Comparison of ENCODE assay signal across 29 mouse cellular contexts in genomic region chr15:98802926-98803325, GRCm38 (mm10). TPM values are rescaled to one million over a fixed set of nuclear protein-coding genes. Genes with fewer than 3 reads are reported as not detected.
A peak's percentile ranks its signal among the peaks of the same experiment; 100 is the strongest.
DNase-seq lines count a peak whose midpoint lies in the region; ATAC-seq and TF ChIP-seq lines count a peak whose summit lies in the region.
"Had no signal": no experiment of that assay in that cellular context is flagged by ENCODE, and none has a peak within 500 bp of the region (broad histone marks: within the 10 kb centered on the region; RNA-seq: fewer than 3 reads in every experiment).

No protein-coding gene starts in this region.

- peaks cover 100% of the 10 kb centered on the region for H3K27me3 ChIP-seq in hindbrain, embryonic 12.5 days
- H3K27me3 ChIP-seq in hindbrain, embryonic 14.5 days (ENCODE audit: control insufficient read depth, insufficient read depth, low read length), result peaks cover 99% of the 10 kb centered on the region
- peaks cover 25% of the 10 kb centered on the region for H3K27me3 ChIP-seq in liver, adult 2 months (ENCODE audit: control insufficient read depth, insufficient read depth, low read length)
- H3K27me3 ChIP-seq in liver, postnatal 0 days (ENCODE audit: insufficient read depth, low read length), result peaks cover 98% of the 10 kb centered on the region
- peaks cover 97% of the 10 kb centered on the region for H3K27me3 ChIP-seq in E14TG2a.4 (ENCODE audit: insufficient read depth, low read length)
- H3K27me3 ChIP-seq in embryonic facial prominence, embryonic 10.5 days (replicated peaks; ENCODE audit: low read depth, poor library complexity, severe bottlenecking), result peaks cover 100% of the 10 kb centered on the region

- H3K9ac ChIP-seq in hindbrain, embryonic 12.5 days, result 0 out of 2 replicates have a peak overlapping the region, but pooled peaks have one; percentile 23
- no peak overlapping the region for H3K9ac ChIP-seq in hindbrain, embryonic 14.5 days
- no peak overlapping the region for H3K9ac ChIP-seq in liver, adult 2 months (ENCODE audit: low read depth, low read length)
- no peak overlapping the region for H3K9ac ChIP-seq in liver, postnatal 0 days (replicated peaks)
- H3K9ac ChIP-seq: embryonic facial prominence, embryonic 15.5 days; limb, embryonic 15.5 days; lung, embryonic 14.5 days; midbrain, embryonic 13.5 days; stomach, embryonic 15.5 days had no signal

- WGBS in hindbrain, embryonic 12.5 days, result 3% methylated on average over 8 of the region's 8 CpGs
- WGBS in hindbrain, embryonic 14.5 days, result 4% methylated on average over 8 of the region's 8 CpGs
- 7% methylated on average over 8 of the region's 8 CpGs for WGBS in liver, adult 2 months
- 7% methylated on average over 8 of the region's 8 CpGs for whole genome bisulfite sequencing in liver, postnatal 0 days (ENCODE audit: insufficient replicate concordance)
- 3% methylated on average over 8 of the region's 8 CpGs for WGBS in embryonic facial prominence, embryonic 10.5 days

- TF ChIP-seq EP300 in liver, postnatal 0 days (IDR thresholded peaks at IDR 0.05; ENCODE audit: low read depth), result no peak

- no peaks in the 10 kb centered on the region for H3K9me3 ChIP-seq in hindbrain, embryonic 12.5 days (replicated peaks)
- H3K9me3 ChIP-seq in hindbrain, embryonic 14.5 days (ENCODE audit: control insufficient read depth, low read length), result no peaks in the 10 kb centered on the region
- H3K9me3 ChIP-seq in liver, postnatal 0 days (ENCODE audit: low read length), result no peaks in the 10 kb centered on the region
- no peaks in the 10 kb centered on the region for H3K9me3 ChIP-seq in E14TG2a.4 (ENCODE audit: low read length)
- no peaks in the 10 kb centered on the region for H3K9me3 ChIP-seq in embryonic facial prominence, embryonic 10.5 days
- H3K9me3 ChIP-seq: embryonic facial prominence, embryonic 15.5 days; limb, embryonic 15.5 days; midbrain, embryonic 13.5 days; stomach, embryonic 15.5 days had no signal

- TF ChIP-seq POLR2A in liver, adult 2 months (IDR thresholded peaks at IDR 0.05; ENCODE audit: extremely low read depth, insufficient read depth, low read length), result no peak

- H3K4me3 ChIP-seq in hindbrain, embryonic 12.5 days, result no peak overlapping the region
- no peak overlapping the region for H3K4me3 ChIP-seq in hindbrain, embryonic 14.5 days (replicated peaks; ENCODE audit: low read length)
- H3K4me3 ChIP-seq in liver, adult 2 months (ENCODE audit: insufficient read depth, low read depth, low read length), result no peak overlapping the region
- no peak overlapping the region for H3K4me3 ChIP-seq in liver, postnatal 0 days (ENCODE audit: low read depth, low read length)
- 0 out of 2 replicates have a peak overlapping the region, but pooled peaks have one; percentile 37 for H3K4me3 ChIP-seq in E14TG2a.4 (replicated peaks; ENCODE audit: low read length)
- H3K4me3 ChIP-seq in embryonic facial prominence, embryonic 10.5 days, result peak overlapping the region; percentile 32
- H3K4me3 ChIP-seq: limb, embryonic 15.5 days; midbrain, embryonic 13.5 days; myocyte had no signal

- no peak for ATAC-seq in hindbrain, embryonic 12.5 days (ENCODE audit: low FRiP score)
- ATAC-seq in hindbrain, embryonic 14.5 days (ENCODE audit: low FRiP score), result no peak
- no peak for ATAC-seq in liver, postnatal 0 days
- ATAC-seq: activated CD4-positive, CD25-positive, alpha-beta regulatory T cell, adult 4 months; forebrain, embryonic 16.5 days; midbrain, embryonic 13.5 days had no signal

- peaks cover 46% of the 10 kb centered on the region for H3K4me1 ChIP-seq in hindbrain, embryonic 12.5 days
- H3K4me1 ChIP-seq in hindbrain, embryonic 14.5 days (replicated peaks; ENCODE audit: control insufficient read depth, insufficient read depth, low read length), result peaks cover 19% of the 10 kb centered on the region
- H3K4me1 ChIP-seq in liver, adult 2 months (ENCODE audit: control insufficient read depth, insufficient read depth, low read length), result peaks cover 2% of the 10 kb centered on the region; the same call in 1 of the 2 replicates
- peaks cover 25% of the 10 kb centered on the region for H3K4me1 ChIP-seq in liver, postnatal 0 days (ENCODE audit: insufficient read depth)
- peaks cover 55% of the 10 kb centered on the region for H3K4me1 ChIP-seq in E14TG2a.4 (replicated peaks; ENCODE audit: low read depth, low read length)
- H3K4me1 ChIP-seq in embryonic facial prominence, embryonic 10.5 days, result peaks cover 59% of the 10 kb centered on the region

- H3K27ac ChIP-seq in hindbrain, embryonic 12.5 days, result no peak overlapping the region
- H3K27ac ChIP-seq in hindbrain, embryonic 14.5 days, result no peak overlapping the region
- no peak overlapping the region for H3K27ac ChIP-seq in liver, adult 2 months (replicated peaks; ENCODE audit: insufficient read depth, low read depth, low read length)
- no peak overlapping the region for H3K27ac ChIP-seq in liver, postnatal 0 days (ENCODE audit: low read depth)
- H3K27ac ChIP-seq in embryonic facial prominence, embryonic 10.5 days (replicated peaks), result no peak overlapping the region
- H3K27ac ChIP-seq: embryonic facial prominence, embryonic 15.5 days; limb, embryonic 15.5 days; midbrain, embryonic 13.5 days; stomach, embryonic 15.5 days had no signal

- no peak for DNase-seq in hindbrain, embryonic 14.5 days (ENCODE audit: low spot score)
- peak; percentile 84 for DNase-seq in liver, adult 2 months (ENCODE audit: extremely low read depth, low read depth, low spot score)
- DNase-seq in liver, postnatal 0 days, result no peak
- DNase-seq in embryonic facial prominence, embryonic 10.5 days (ENCODE audit: low spot score), result no peak
- no peak for DNase-seq in cerebellum, adult 11 months
- DNase-seq in layer of hippocampus, adult 8-10 months (ENCODE audit: low spot score in 2 of 2), result no peak
- DNase-seq: adrenal gland, postnatal 25 days; cerebellum, adult 11-12 months; cerebellum, postnatal 14 days; gastrocnemius, postnatal 36 days; layer of hippocampus, postnatal 36 days; lung, embryonic 14.5 days; lung, postnatal 36 days; right cerebral cortex, postnatal 25 days; thymus, adult 2 months had no signal

- no peak for TF ChIP-seq CTCF in liver, adult 2 months (IDR thresholded peaks at IDR 0.05; ENCODE audit: low read depth, low read length)
- no peak for TF ChIP-seq CTCF in liver, postnatal 0 days (IDR thresholded peaks at IDR 0.05; ENCODE audit: low read depth)
- no peak for TF ChIP-seq CTCF in E14TG2a.4 (conservative IDR thresholded peaks at IDR 0.05; ENCODE audit: low read length)

- H3K36me3 ChIP-seq in hindbrain, embryonic 12.5 days, result no peaks in the 10 kb centered on the region
- no peaks in the 10 kb centered on the region for H3K36me3 ChIP-seq in hindbrain, embryonic 14.5 days (replicated peaks; ENCODE audit: control insufficient read depth, insufficient read depth)
- H3K36me3 ChIP-seq in liver, adult 2 months (ENCODE audit: control insufficient read depth, insufficient read depth, low read length), result no peaks in the 10 kb centered on the region
- H3K36me3 ChIP-seq in liver, postnatal 0 days (replicated peaks; ENCODE audit: insufficient read depth, low read length), result no peaks in the 10 kb centered on the region
- H3K36me3 ChIP-seq in E14TG2a.4 (ENCODE audit: insufficient read depth, low read length), result no peaks in the 10 kb centered on the region
- H3K36me3 ChIP-seq in embryonic facial prominence, embryonic 10.5 days (replicated peaks), result no peaks in the 10 kb centered on the region
- H3K36me3 ChIP-seq: embryonic facial prominence, embryonic 15.5 days; limb, embryonic 15.5 days; midbrain, embryonic 13.5 days; stomach, embryonic 15.5 days had no signal

- no peaks in the 10 kb centered on the region for H3K79me2 ChIP-seq in liver, adult 2 months (ENCODE audit: control insufficient read depth, insufficient read depth, low read length)

- no peak overlapping the region for H3K4me2 ChIP-seq in hindbrain, embryonic 12.5 days (replicated peaks)
- no peak overlapping the region for H3K4me2 ChIP-seq in hindbrain, embryonic 14.5 days (replicated peaks)
- no peak overlapping the region for H3K4me2 ChIP-seq in liver, postnatal 0 days (ENCODE audit: low read depth, low read length)
- H3K4me2 ChIP-seq: embryonic facial prominence, embryonic 15.5 days; heart, embryonic 11.5 days; limb, embryonic 15.5 days; midbrain, embryonic 13.5 days; stomach, embryonic 15.5 days had no signal

RNA-seq across cellular contexts. Expression of gene Ddn, which starts 6.4 kb away (rescaled TPM):
- polyA plus RNA-seq in hindbrain, embryonic 12.5 days (2016; fragmentation: Nextera tagmentation; extraction: Ambion mirVana), result 0.56 and 0.65 TPM in 2 replicates
- polyA plus RNA-seq in hindbrain, embryonic 14.5 days (2014; fragmentation: Nextera tagmentation; extraction: Ambion mirVana), result 0.59 and 0.64 TPM in 2 replicates
- 0.13 TPM in 1 of 2 replicates, not detected in the other for total RNA-seq in liver, adult 2 months (2014; rRNA removed)
- polyA plus RNA-seq in liver, adult 2 months (2012; rRNA removed), result not detected in 2 replicates
- not detected in 2 replicates for polyA plus RNA-seq in liver, postnatal 0 days (2015; fragmentation: Nextera tagmentation; extraction: Ambion mirVana)
- not detected in 2 replicates for polyA plus RNA-seq in embryonic facial prominence, embryonic 10.5 days (2016; fragmentation: Nextera tagmentation; extraction: Ambion mirVana)
- 1,000 to 10,000 TPM; 1,258 to 1,383 (median 1,345) TPM for total RNA-seq in layer of hippocampus, adult 8-10 months (2022)
- polyA plus RNA-seq: activated CD4-positive, CD25-positive, alpha-beta regulatory T cell, adult 4 months; stomach, embryonic 15.5 days had no signal

RNA-seq across cellular contexts. Expression of gene Wnt1, which starts 13.3 kb away (rescaled TPM):
- 8.4 and 8.6 TPM in 2 replicates for polyA plus RNA-seq in hindbrain, embryonic 12.5 days (2016; fragmentation: Nextera tagmentation; extraction: Ambion mirVana)
- 1.9 and 2.1 TPM in 2 replicates for polyA plus RNA-seq in hindbrain, embryonic 14.5 days (2014; fragmentation: Nextera tagmentation; extraction: Ambion mirVana)
- not detected in 2 replicates for total RNA-seq in liver, adult 2 months (2014; rRNA removed)
- not detected in 2 replicates for polyA plus RNA-seq in liver, adult 2 months (2012; rRNA removed)
- polyA plus RNA-seq in liver, postnatal 0 days (2015; fragmentation: Nextera tagmentation; extraction: Ambion mirVana), result not detected in 2 replicates
- 1.0 and 1.5 TPM in 2 replicates for polyA plus RNA-seq in embryonic facial prominence, embryonic 10.5 days (2016; fragmentation: Nextera tagmentation; extraction: Ambion mirVana)
- not detected for total RNA-seq in layer of hippocampus, adult 8-10 months (2022)
- total RNA-seq: adrenal gland, postnatal 25 days; ES-E14; gastrocnemius, postnatal 36 days; heart, postnatal 25 days; layer of hippocampus, postnatal 36 days; left cerebral cortex, postnatal 36 days; neutrophil, adult 5-6 weeks had no signal
- polyA plus RNA-seq: activated CD4-positive, CD25-positive, alpha-beta regulatory T cell, adult 4 months; embryonic facial prominence, embryonic 15.5 days; heart, embryonic 11.5 days; lung, embryonic 14.5 days; stomach, embryonic 15.5 days had no signal

RNA-seq across cellular contexts. Expression of gene Wnt10b, which starts 25.0 kb away (rescaled TPM):
- polyA plus RNA-seq in hindbrain, embryonic 12.5 days (2016; fragmentation: Nextera tagmentation; extraction: Ambion mirVana), result 0.59 and 0.91 TPM in 2 replicates
- not detected in 2 replicates for polyA plus RNA-seq in hindbrain, embryonic 14.5 days (2014; fragmentation: Nextera tagmentation; extraction: Ambion mirVana)
- 0.47 TPM in 1 of 2 replicates, not detected in the other for total RNA-seq in liver, adult 2 months (2014; rRNA removed)
- not detected in 2 replicates for polyA plus RNA-seq in liver, adult 2 months (2012; rRNA removed)
- polyA plus RNA-seq in liver, postnatal 0 days (2015; fragmentation: Nextera tagmentation; extraction: Ambion mirVana), result 0.04 and 0.08 TPM in 2 replicates
- 0.34 and 0.40 TPM in 2 replicates for polyA plus RNA-seq in embryonic facial prominence, embryonic 10.5 days (2016; fragmentation: Nextera tagmentation; extraction: Ambion mirVana)
- under 1 TPM; 0.16 to 0.59 (median 0.41) TPM for total RNA-seq in layer of hippocampus, adult 8-10 months (2022)
- polyA plus RNA-seq: forebrain, embryonic 16.5 days; heart, embryonic 11.5 days; lung, embryonic 14.5 days had no signal

RNA-seq across cellular contexts. Expression of gene Prkag1, which starts 28.4 kb away (rescaled TPM):
- 71.0 and 78.9 TPM in 2 replicates for polyA plus RNA-seq in hindbrain, embryonic 12.5 days (2016; fragmentation: Nextera tagmentation; extraction: Ambion mirVana)
- polyA plus RNA-seq in hindbrain, embryonic 14.5 days (2014; fragmentation: Nextera tagmentation; extraction: Ambion mirVana), result 59.0 and 65.3 TPM in 2 replicates
- 40.1 and 41.4 TPM in 2 replicates for total RNA-seq in liver, adult 2 months (2014; rRNA removed)
- 35.6 and 37.7 TPM in 2 replicates for polyA plus RNA-seq in liver, adult 2 months (2012; rRNA removed)
- 42.0 and 47.4 TPM in 2 replicates for polyA plus RNA-seq in liver, postnatal 0 days (2015; fragmentation: Nextera tagmentation; extraction: Ambion mirVana)
- polyA plus RNA-seq in embryonic facial prominence, embryonic 10.5 days (2016; fragmentation: Nextera tagmentation; extraction: Ambion mirVana), result 83.5 and 85.3 TPM in 2 replicates
- 10 to 100 TPM; 49.0 to 55.2 (median 50.2) TPM for total RNA-seq in layer of hippocampus, adult 8-10 months (2022)

RNA-seq across cellular contexts. Expression of gene Arf3, which starts 39.9 kb away (rescaled TPM):
- polyA plus RNA-seq in hindbrain, embryonic 12.5 days (2016; fragmentation: Nextera tagmentation; extraction: Ambion mirVana), result 65.1 and 65.2 TPM in 2 replicates
- 77.2 and 84.7 TPM in 2 replicates for polyA plus RNA-seq in hindbrain, embryonic 14.5 days (2014; fragmentation: Nextera tagmentation; extraction: Ambion mirVana)
- 10.5 and 14.0 TPM in 2 replicates for total RNA-seq in liver, adult 2 months (2014; rRNA removed)
- polyA plus RNA-seq in liver, adult 2 months (2012; rRNA removed), result 41.3 and 43.0 TPM in 2 replicates
- polyA plus RNA-seq in liver, postnatal 0 days (2015; fragmentation: Nextera tagmentation; extraction: Ambion mirVana), result 9.6 and 10.4 TPM in 2 replicates
- 41.6 and 43.1 TPM in 2 replicates for polyA plus RNA-seq in embryonic facial prominence, embryonic 10.5 days (2016; fragmentation: Nextera tagmentation; extraction: Ambion mirVana)
- total RNA-seq in layer of hippocampus, adult 8-10 months (2022), result 100 to 1,000 TPM; 730 to 835 (median 787) TPM

Comparison
In these comparisons a context has a peak if more than half of its experiments do, and no peak if none do; other contexts are left out.
1. H3K4me3 ChIP-seq: peak in E14TG2a.4 (single experiment) and embryonic facial prominence, embryonic 10.5 days (single experiment); none in hindbrain, embryonic 12.5 days (single experiment), hindbrain, embryonic 14.5 days (single experiment), liver, adult 2 months (single experiment) and liver, postnatal 0 days (single experiment).